Mouse (Mus musculus): Measurements from ENCODE around the gene Insl3.

GRCm38 (mm10) chr8:71672168-71672735, 16.8 kb upstream of the Insl3 start:
- TF ChIP-seq CTCF (IDR thresholded peaks at IDR 0.05; ENCODE audit: low read depth) (no peak), EP300 (IDR thresholded peaks at IDR 0.05; ENCODE audit: low read depth) (no peak)
